Mouse (Mus musculus) heart, adult 9 months (tissue): ENCODE measurements at regions not wholly inside any gene's neighbourhood (a gene's known extent, or its start where the extent isn't known, plus 50 kb on each side); places are given as distances from the start of the nearest gene placed in this dataset.

Experiments used
- DNase-seq, 2 experiments: peaks; one replicate each; pipeline ENCODE4 v3.0.0; 2022; ENCODE audit warnings: low spot score in 2 of 2

GRCm38 (mm10) chr8:88972993-88973690, 70.8 kb downstream of the Sall1 start:
- DNase-seq = no peak

- DNase-seq = no peak
These were observed 85.1 kb downstream of the Sall1 start for GRCm38 (mm10) chr8:88958843-88959242.

DNA sequence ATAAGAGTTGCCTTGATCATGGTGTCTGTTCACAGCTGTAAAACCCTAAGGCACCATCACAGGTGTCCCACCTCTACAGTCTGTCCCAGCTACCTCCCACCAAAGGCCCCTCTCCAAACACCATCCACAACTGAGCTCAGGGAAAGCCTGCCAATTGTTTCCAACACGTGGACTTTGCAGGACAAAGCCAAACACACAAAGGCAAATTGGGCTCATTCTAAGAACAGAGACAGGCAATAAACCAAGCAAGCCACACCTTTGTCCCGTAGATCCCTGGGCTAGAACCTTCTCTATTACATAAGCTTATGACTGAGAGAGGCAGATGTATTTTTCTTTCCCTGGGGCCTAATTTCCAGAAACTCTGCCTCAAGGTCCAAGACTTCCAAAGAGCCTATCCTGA, 90.8 kb downstream of the Sall1 start:
- DNase-seq = no peak

GRCm38 (mm10) chr8:88951829-88952155, 92.2 kb downstream of the Sall1 start:
- DNase-seq = no peak

DNA sequence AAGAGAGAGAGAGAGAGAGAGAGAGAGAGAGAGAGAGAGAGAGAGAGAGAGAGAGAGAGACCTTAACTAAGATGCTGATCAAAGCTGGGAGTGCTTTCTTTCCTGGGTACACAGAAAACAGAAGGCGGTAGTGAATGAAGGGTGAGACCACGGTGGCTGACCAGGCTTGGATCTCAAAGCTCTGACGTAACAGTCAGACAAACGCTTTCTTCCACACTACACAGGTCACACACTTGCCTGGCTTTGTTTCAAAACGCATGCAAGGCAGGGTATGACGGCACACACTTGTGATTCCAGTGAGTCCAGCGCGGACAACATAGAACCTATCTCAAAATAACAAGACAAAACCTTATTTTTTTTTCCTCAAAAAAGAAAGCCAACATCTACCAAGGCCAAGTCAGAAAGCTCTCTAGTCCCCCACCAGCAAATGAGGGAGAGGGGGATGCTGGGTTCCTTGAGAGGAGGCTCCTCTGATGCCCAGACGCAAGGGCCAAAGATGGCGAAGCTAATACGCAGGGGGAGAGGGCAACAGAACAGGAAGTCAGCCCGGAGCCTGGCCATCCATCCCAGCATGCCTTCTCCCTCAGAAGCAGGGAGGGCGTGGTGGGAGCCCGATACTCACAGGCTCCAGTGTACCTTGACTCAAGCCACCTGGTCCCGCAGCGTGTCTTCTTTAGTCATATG, 92.7 kb downstream of the Sall1 start:
- no peak for DNase-seq

- DNase-seq = no peak
These were observed 94.0 kb downstream of the Sall1 start for GRCm38 (mm10) chr8:88949975-88950374.

DNA sequence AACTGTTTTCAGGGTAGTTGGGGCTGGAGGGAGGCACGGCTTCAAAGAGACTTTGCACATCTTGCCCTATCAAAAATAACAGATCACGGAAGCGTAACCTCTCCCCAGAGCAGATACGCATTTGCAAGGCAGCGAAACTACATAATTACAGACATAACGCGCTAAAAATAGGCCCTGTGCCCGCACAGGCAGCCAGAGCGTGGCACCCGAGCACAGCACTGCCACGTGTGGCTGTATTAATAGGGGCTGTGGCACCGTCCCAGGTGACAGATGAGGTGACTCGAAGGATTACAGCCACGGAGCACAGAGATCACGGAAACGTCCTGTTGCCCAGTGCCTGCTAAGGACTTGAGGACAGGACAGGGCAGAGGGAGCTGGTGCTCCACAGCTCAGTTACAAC, 95.0 kb downstream of the Sall1 start:
- DNase-seq = peak in 1 of 2 experiments; percentile 10

DNA sequence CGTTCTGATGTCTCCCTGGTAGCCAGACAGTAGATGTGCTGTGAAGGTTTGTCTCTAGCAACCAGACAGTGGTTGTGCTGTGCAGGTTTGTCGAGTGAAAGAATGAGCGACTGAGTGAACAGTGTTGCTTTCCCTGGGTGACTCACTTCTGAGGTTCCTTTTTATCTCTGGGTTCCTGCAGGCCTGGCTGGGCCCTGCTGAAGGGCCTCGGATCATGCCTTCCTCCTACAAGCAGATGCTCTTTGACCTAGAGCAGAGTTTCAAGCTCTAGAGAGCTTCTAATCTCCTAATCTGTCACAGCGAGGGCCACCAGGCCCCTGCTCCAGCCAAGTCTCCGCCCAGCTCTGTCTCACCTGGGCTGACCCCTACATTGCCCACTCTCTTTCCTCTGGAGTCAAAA, 95.6 kb downstream of the Sall1 start:
- DNase-seq = no peak

GRCm38 (mm10) chr8:88947384-88947783, 96.6 kb downstream of the Sall1 start:
- DNase-seq = no peak

GRCm38 (mm10) chr8:88945656-88946055, 98.3 kb downstream of the Sall1 start:
- no peak for DNase-seq

DNA sequence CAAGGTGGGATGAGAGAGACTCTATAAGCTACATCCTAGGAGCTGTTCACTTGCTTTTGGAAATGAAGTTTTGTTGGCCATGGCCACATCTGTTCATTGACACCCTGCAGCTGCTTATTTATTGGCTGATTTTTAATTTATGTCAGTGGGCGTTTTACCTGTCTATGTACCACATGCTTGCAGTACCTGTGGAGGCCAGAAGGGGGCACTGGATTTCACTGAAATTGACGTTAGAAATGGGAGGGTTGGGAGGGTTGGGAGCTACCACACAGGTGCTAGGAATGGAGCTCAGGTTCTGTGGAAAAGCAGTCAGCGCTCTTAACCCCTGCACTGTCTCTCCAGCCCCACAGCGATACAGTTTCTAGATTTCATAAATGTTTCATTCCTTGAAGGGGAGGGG, 99.9 kb downstream of the Sall1 start:
- DNase-seq = no peak

GRCm38 (mm10) chr8:88939071-88939746, 104.8 kb downstream of the Sall1 start:
- DNase-seq = no peak

DNA sequence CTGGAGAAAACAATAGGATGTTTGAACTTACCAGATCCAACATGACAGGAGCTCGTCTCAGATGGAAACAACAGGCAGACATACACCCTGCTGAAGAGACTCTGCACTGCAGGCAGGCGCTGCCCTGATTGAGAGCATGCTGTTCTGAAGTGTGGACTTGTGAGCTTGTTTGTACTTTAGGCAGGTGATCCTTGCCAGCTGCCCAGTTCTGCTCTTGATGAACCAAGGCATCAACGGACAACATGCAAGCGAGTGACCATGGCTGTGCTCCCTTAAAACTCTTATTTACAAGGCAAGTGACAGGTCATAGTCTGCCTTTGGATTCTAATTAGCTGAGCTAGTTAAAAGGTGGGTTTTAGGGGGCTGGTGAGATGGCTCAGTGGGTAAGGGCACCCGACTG, 109.3 kb downstream of the Sall1 start:
- DNase-seq = no peak

DNA sequence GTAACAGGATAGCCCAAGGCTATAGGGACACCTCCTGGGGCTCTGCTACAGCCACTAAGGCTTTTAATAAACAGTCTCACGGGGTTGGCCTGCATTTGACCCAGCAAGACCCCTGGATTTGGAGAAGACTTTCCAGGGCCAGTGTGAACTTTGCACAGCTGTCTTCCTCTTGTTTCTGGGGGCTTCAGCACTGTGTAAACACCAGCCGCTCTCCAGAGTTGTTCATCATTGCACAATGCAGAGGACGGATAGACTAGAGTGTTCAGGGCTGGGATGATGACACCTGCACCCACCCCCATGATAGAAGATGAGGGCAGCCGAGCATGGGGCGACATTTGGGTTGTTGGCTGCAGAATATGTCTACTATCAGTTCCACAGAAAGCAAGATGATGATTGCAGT, 112.9 kb downstream of the Sall1 start:
- DNase-seq = no peak

- no peak for DNase-seq
These were observed 113.6 kb downstream of the Sall1 start for GRCm38 (mm10) chr8:88930370-88930769.

GRCm38 (mm10) chr8:88928675-88929377, 115.1 kb downstream of the Sall1 start:
- no peak for DNase-seq

GRCm38 (mm10) chr8:88922840-88923239, 121.1 kb downstream of the Sall1 start:
- peak; percentile 23 to 48 for DNase-seq

- DNase-seq = peak; percentile 19 to 30
These were observed 122.0 kb downstream of the Sall1 start for GRCm38 (mm10) chr8:88921967-88922366.

DNA sequence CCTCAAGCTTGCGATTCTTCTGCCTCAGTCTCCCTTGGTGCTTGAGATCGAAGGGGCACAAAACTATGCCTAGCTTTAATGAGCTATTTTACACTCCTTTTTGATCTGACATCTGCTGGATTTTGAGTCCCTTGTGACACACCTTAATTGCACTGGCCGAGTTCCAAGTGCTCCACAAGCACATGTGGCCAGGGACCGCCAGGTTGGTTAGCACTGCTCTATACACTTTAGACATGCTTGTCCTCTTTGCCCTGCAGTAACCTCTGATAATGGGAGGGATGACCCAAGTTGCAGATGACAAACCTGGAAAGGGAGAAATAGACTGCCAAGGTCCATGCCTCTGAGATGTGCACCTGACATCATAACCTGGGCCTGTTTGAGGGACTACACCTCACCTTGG, 124.7 kb downstream of the Sall1 start:
- DNase-seq = no peak

DNA sequence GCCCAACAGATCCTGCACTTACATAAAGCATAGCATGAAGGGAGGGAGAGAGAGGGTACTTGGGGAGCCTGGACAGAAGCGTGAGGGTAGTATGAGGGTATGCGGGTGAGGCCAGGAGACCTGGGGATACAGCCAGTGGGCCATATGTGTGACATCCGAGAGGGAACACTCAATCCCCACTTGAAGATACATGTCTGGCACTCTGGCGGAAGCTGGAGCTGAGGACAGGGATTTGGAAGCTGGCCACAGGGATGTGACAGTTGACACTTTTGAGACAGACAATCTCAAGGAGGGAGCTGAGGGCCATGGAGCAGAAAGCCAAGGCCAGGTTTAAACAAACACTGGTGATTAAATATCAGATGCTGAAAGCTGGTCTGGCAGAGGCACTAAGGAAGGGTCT, 127.9 kb downstream of the Sall1 start:
- DNase-seq = peak; percentile 10 to 21

DNA sequence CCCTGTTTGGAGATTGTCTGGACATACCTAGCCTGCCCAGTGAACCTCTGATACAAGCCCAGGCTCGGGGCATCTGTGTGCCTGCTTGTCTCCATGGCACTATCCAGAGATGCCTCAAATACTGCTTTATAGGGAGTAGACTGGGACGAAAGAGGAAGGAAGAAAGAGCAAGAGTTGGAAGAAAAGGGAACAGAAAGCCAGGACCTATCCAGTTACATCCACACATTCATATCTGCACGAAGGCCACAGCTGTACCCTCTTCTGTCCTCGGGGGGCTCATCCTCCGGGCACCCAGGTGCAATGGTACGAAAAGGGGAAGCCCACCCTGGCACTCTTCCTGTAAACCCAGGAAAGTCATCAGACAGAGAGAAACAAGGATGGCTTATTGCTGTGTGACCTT, 129.3 kb downstream of the Sall1 start:
- no peak for DNase-seq

DNA sequence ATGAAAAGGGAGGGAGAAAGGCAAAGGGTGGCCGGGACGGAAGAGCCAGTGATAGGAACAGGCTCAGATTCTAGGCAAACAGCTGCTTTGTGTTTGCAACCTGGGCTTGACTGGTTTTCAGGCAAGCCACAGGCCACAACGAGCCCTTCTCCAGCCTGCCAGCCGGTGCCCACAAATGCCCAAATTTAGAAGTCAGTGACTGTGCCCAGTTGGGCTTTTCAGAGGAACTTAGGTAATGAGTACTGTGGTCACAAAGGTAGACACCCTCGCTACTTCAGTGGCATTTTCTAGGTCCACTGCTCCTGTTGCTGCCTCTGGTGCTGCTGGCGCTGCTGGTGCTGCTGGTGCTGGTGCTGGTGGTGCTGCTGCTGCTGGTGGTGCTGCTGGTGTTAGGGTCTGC, 129.8 kb downstream of the Sall1 start:
- DNase-seq = no peak

- DNase-seq = no peak
These were observed 137.7 kb downstream of the Sall1 start for GRCm38 (mm10) chr8:88906244-88906643.
